ENCODE assay signal across 20 mouse cellular contexts in the genomic region with DNA sequence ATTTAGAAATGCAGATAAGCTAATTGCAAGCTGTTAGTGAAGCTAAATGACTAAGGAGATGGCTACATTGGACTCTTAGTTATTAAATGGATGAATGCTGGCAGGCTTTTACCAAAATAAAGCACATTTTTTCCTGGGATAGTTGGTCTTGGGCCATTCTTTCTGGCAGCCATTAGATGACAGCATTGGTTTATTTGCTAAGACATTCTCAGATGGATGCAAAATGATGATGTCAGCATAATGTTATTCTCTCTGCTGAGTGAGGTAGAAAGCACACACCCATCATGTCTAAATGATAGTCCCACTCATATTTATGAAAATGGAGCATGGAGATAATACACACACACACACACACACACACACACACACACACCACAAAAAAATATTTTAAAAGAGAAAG.
A peak's percentile ranks its signal among the peaks of the same experiment; 100 is the strongest.
DNase-seq lines count a peak whose midpoint lies in the region; ATAC-seq and TF ChIP-seq lines count a peak whose summit lies in the region.
"Had no signal": no experiment of that assay in that cellular context is flagged by ENCODE, and none has a peak within 500 bp of the region (broad histone marks: within the 10 kb centered on the region; RNA-seq: fewer than 3 reads in every experiment).

No protein-coding gene starts in this region.

- peak; percentile 44 for DNase-seq in gastrocnemius, adult 18-20 months (ENCODE audit: low spot score)
- no peak for DNase-seq in gastrocnemius, adult 8-10 months (ENCODE audit: low spot score in 2 of 2)
- peak; percentile 44 for DNase-seq in limb, embryonic 14.5 days (ENCODE audit: low spot score)
- no peak for DNase-seq in limb, embryonic 10.5 days (ENCODE audit: low spot score)
- DNase-seq in CH12.LX (ENCODE audit: extremely low read depth): no peak
- DNase-seq in Patski (ENCODE audit: low read depth, low spot score): no peak
- DNase-seq: adrenal gland, postnatal 14 days; cerebellum, adult 8-10 months; heart, postnatal 4 days; kidney, adult 11 months; kidney, postnatal 36 days; right cerebral cortex, postnatal 14 days; thymus, postnatal 25 days had no signal

- no peak for TF ChIP-seq EP300 in CH12.LX (IDR thresholded peaks at IDR 0.05; ENCODE audit: low read length)

- H3K4me2 ChIP-seq in limb, embryonic 14.5 days (replicated peaks; ENCODE audit: low read depth, low read length, severe bottlenecking): no peak overlapping the region
- H3K4me2 ChIP-seq in CH12.LX (ENCODE audit: insufficient read depth, low read depth, poor library complexity, severe bottlenecking): no peak overlapping the region
- H3K4me2 ChIP-seq in kidney, embryonic 15.5 days: no peak overlapping the region
- H3K4me2 ChIP-seq: embryonic facial prominence, embryonic 12.5 days; heart, embryonic 12.5 days; midbrain, embryonic 11.5 days had no signal

- in situ Hi-C loops in CH12.LX (cut with MboI; ENCODE audit: low pct_ligation_motif_present, low pct_unique_long_range_greater_than_20kb, low sequenced_read_pairs): no loop called here
- in situ Hi-C loops in Patski (cut with MboI; ENCODE audit: low pct_unique_long_range_greater_than_20kb): no loop called here

- TF ChIP-seq POLR2A in limb, embryonic 14.5 days (IDR thresholded peaks at IDR 0.05; ENCODE audit: borderline replicate concordance, extremely low read depth, insufficient read depth, insufficient read length): no peak
- TF ChIP-seq POLR2A in CH12.LX (IDR thresholded peaks at IDR 0.05; ENCODE audit: low read depth, low read length): no peak

- H3K9ac ChIP-seq in limb, embryonic 14.5 days (ENCODE audit: low read depth, low read length, severe bottlenecking): no peak overlapping the region
- H3K9ac ChIP-seq in CH12.LX (ENCODE audit: insufficient read depth, low read depth): no peak overlapping the region
- no peak overlapping the region for H3K9ac ChIP-seq in kidney, embryonic 15.5 days
- H3K9ac ChIP-seq: embryonic facial prominence, embryonic 12.5 days; heart, embryonic 12.5 days had no signal

- ATAC-seq in limb, embryonic 14.5 days (ENCODE audit: low FRiP score, low read depth): no peak
- no peak for ATAC-seq in Patski
- no peak for ATAC-seq in activated CD4-positive, CD25-positive, alpha-beta regulatory T cell, adult 4 months
- ATAC-seq in kidney, embryonic 15.5 days (replicated peaks; ENCODE audit: low FRiP score): no peak
- ATAC-seq: hindbrain, postnatal 0 days had no signal

- H3K9me3 ChIP-seq in limb, embryonic 14.5 days (ENCODE audit: control insufficient read depth, low read length): no peaks in the 10 kb centered on the region
- H3K9me3 ChIP-seq in limb, embryonic 10.5 days (replicated peaks): no peaks in the 10 kb centered on the region
- peaks cover 4% of the 10 kb centered on the region for H3K9me3 ChIP-seq in CH12.LX (replicated peaks; ENCODE audit: low read length)
- H3K9me3 ChIP-seq in kidney, embryonic 15.5 days (replicated peaks): no peaks in the 10 kb centered on the region
- H3K9me3 ChIP-seq: embryonic facial prominence, embryonic 12.5 days; heart, embryonic 12.5 days had no signal

- dilution Hi-C loops in CH12.LX (cut with MboI; ENCODE audit: extremely low pct_ligation_motif_present, extremely low pct_unique_long_range_greater_than_20kb, low sequenced_read_pairs): no loop called here

- H3K36me3 ChIP-seq in limb, embryonic 14.5 days (ENCODE audit: control insufficient read depth, insufficient read depth, low read length): no peaks in the 10 kb centered on the region
- no peaks in the 10 kb centered on the region for H3K36me3 ChIP-seq in limb, embryonic 10.5 days
- H3K36me3 ChIP-seq in CH12.LX (replicated peaks in 1 of 2; ENCODE audit: control insufficient read depth in 1 of 2, insufficient read depth in 1 of 2, low read length in 1 of 2): no peaks in the 10 kb centered on the region
- H3K36me3 ChIP-seq in kidney, embryonic 15.5 days: no peaks in the 10 kb centered on the region
- H3K36me3 ChIP-seq: embryonic facial prominence, embryonic 12.5 days; G1E; heart, embryonic 12.5 days had no signal

- TF ChIP-seq RAD21 in CH12.LX (IDR thresholded peaks at IDR 0.05; ENCODE audit: low read depth, low read length): no peak

- no peaks in the 10 kb centered on the region for H3K27me3 ChIP-seq in limb, embryonic 14.5 days (ENCODE audit: control insufficient read depth, insufficient read depth, low read length)
- H3K27me3 ChIP-seq in limb, embryonic 10.5 days (ENCODE audit: low read depth, poor library complexity, severe bottlenecking): no peaks in the 10 kb centered on the region
- no peaks in the 10 kb centered on the region for H3K27me3 ChIP-seq in CH12.LX (replicated peaks)
- H3K27me3 ChIP-seq in Patski: no peaks in the 10 kb centered on the region
- H3K27me3 ChIP-seq in kidney, embryonic 15.5 days: no peaks in the 10 kb centered on the region
- H3K27me3 ChIP-seq: embryonic facial prominence, embryonic 12.5 days; heart, embryonic 12.5 days had no signal

- CTCF ChIA-PET in Patski (lab: Charles Lee): interaction anchor here (1.3 kb wide), 1 partner anchor 87 kb away, joined by 4 read pairs; no protein-coding TSS in a partner anchor

- no peak; a peak in 1 of 4 replicates for TF ChIP-seq CTCF in CH12.LX (conservative IDR thresholded peaks at IDR 0.05 in 1 of 2, IDR thresholded peaks at IDR 0.05 in 1 of 2; ENCODE audit: low read depth in 2 of 2, low read length in 2 of 2)
- peak; percentile 26 for TF ChIP-seq CTCF in Patski (IDR thresholded peaks at IDR 0.05)

- no peak overlapping the region for H3K27ac ChIP-seq in limb, embryonic 14.5 days (replicated peaks; ENCODE audit: low read depth, low read length)
- no peak overlapping the region for H3K27ac ChIP-seq in limb, embryonic 10.5 days
- H3K27ac ChIP-seq in CH12.LX (ENCODE audit: insufficient read depth, low read depth): no peak overlapping the region
- no peak overlapping the region for H3K27ac ChIP-seq in kidney, embryonic 15.5 days
- H3K27ac ChIP-seq: embryonic facial prominence, embryonic 12.5 days; hindbrain, postnatal 0 days had no signal

- no peak overlapping the region for H3K4me3 ChIP-seq in limb, embryonic 14.5 days (replicated peaks; ENCODE audit: low read length)
- H3K4me3 ChIP-seq in limb, embryonic 10.5 days: no peak overlapping the region
- H3K4me3 ChIP-seq in CH12.LX (replicated peaks in 1 of 3; ENCODE audit: low read depth in 2 of 3, low read length in 2 of 3, poor library complexity in 1 of 3): no peak overlapping the region
- no peak overlapping the region for H3K4me3 ChIP-seq in kidney, embryonic 15.5 days (replicated peaks)
- H3K4me3 ChIP-seq: embryonic facial prominence, embryonic 12.5 days; heart, embryonic 12.5 days had no signal

- POLR2A ChIA-PET in Patski (lab: Charles Lee): no interaction called here

- H3K4me1 ChIP-seq in limb, embryonic 14.5 days (ENCODE audit: control insufficient read depth, insufficient read depth, low read length): no peaks in the 10 kb centered on the region
- no peaks in the 10 kb centered on the region for H3K4me1 ChIP-seq in limb, embryonic 10.5 days
- no peaks in the 10 kb centered on the region for H3K4me1 ChIP-seq in CH12.LX (ENCODE audit: control insufficient read depth in 1 of 2, insufficient read depth in 2 of 2)
- no peaks in the 10 kb centered on the region for H3K4me1 ChIP-seq in kidney, embryonic 15.5 days
- H3K4me1 ChIP-seq: embryonic facial prominence, embryonic 12.5 days; heart, embryonic 12.5 days had no signal

- H3K79me2 ChIP-seq in CH12.LX (replicated peaks; ENCODE audit: control insufficient read depth, extremely low read depth, insufficient read depth, poor library complexity, severe bottlenecking): no peaks in the 10 kb centered on the region

TF ChIP-seq in CH12.LX, 34 proteins besides CTCF, POLR2A, EP300 and RAD21:
- TF ChIP-seq PAX5 (IDR thresholded peaks at IDR 0.05; ENCODE audit: low read length) (no peak), USF1 (IDR thresholded peaks at IDR 0.05; ENCODE audit: low read depth, low read length) (no peak), ELF1 (IDR thresholded peaks at IDR 0.05; ENCODE audit: low read depth, low read length) (no peak), E2F4 (IDR thresholded peaks at IDR 0.05; ENCODE audit: insufficient replicate concordance, low read depth, low read length) (no peak), MAFK (IDR thresholded peaks at IDR 0.05; ENCODE audit: insufficient replicate concordance, low read length) (peak; percentile 90), SMC3 (IDR thresholded peaks at IDR 0.05; ENCODE audit: low read depth, low read length) (no peak), CHD1 (IDR thresholded peaks at IDR 0.05; ENCODE audit: low read depth, low read length) (no peak), GABPA (IDR thresholded peaks at IDR 0.05; ENCODE audit: insufficient replicate concordance, low read depth, low read length) (no peak)

Comparison
In these comparisons a context has a peak if more than half of its experiments do, and no peak if none do; other contexts are left out.
1. DNase-seq: peak in gastrocnemius, adult 18-20 months (single experiment) and limb, embryonic 14.5 days (single experiment); none in gastrocnemius, adult 8-10 months (0 of 2), limb, embryonic 10.5 days (single experiment), CH12.LX (single experiment) and Patski (single experiment).